Mouse (Mus musculus) cerebellum, adult 11-12 months (tissue): ENCODE measurements around the gene Hist1h3d.
"Not testable (repeated sequence)": the region's sequence is repeated elsewhere in the genome, so short reads cannot be mapped to it uniquely, and the experiment has no call there.

ENCODE experiments used
- DNase-seq: peaks from one replicate; pipeline ENCODE4 v3.0.0; 2022

Gene Hist1h3d

GRCm38 (mm10) chr13:23542999-23543607 is 32.5 kb upstream of the Hist1h3d start, which contains the start of gene Hist1h2bh:
Hist1h2bh (minus strand) TSS chr13:23543392.
- peak; percentile 51 for DNase-seq

- DNase-seq = peak; percentile 76
These were observed 31.4 kb upstream of the Hist1h3d start, which contains the start of gene Hist1h3f for GRCm38 (mm10) chr13:23543965-23544786. Hist1h3f (plus strand) TSS chr13:23544052.

GRCm38 (mm10) chr13:23544787-23545120 is 30.8 kb upstream of the Hist1h3d start:
- not testable (repeated sequence) for DNase-seq

- no peak for DNase-seq
These were observed 28.9 kb upstream of the Hist1h3d start for GRCm38 (mm10) chr13:23546694-23547093.

- DNase-seq = no peak
These were observed 24.8 kb upstream of the Hist1h3d start for GRCm38 (mm10) chr13:23550761-23551145.

GRCm38 (mm10) chr13:23551146-23551834 is 24.3 kb upstream of the Hist1h3d start, which contains the start of gene Hist1h4f:
Hist1h4f (minus strand) TSS chr13:23551648.
- peak; percentile 93 for DNase-seq

- DNase-seq = no peak
These were observed 23.3 kb upstream of the Hist1h3d start for GRCm38 (mm10) chr13:23551931-23552914.

GRCm38 (mm10) chr13:23552962-23553361 is 22.6 kb upstream of the Hist1h3d start, which contains the start of gene Hist1h1d:
Hist1h1d (plus strand) TSS chr13:23553262.
- DNase-seq = no peak

- DNase-seq = no peak
These were observed 21.2 kb upstream of the Hist1h3d start for GRCm38 (mm10) chr13:23554393-23554792.

GRCm38 (mm10) chr13:23554925-23555838 is 20.4 kb upstream of the Hist1h3d start:
- peak; percentile 77 for DNase-seq

GRCm38 (mm10) chr13:23555839-23556416 is 19.6 kb upstream of the Hist1h3d start:
- DNase-seq = peak; percentile 68

GRCm38 (mm10) chr13:23556906-23557305 is 18.7 kb upstream of the Hist1h3d start:
- DNase-seq = no peak

- DNase-seq = not testable (repeated sequence)
These were observed 14.9 kb upstream of the Hist1h3d start for GRCm38 (mm10) chr13:23560699-23561098.

GRCm38 (mm10) chr13:23561531-23561882 is 14.1 kb upstream of the Hist1h3d start:
- DNase-seq = not testable (repeated sequence)

- peak; percentile 93 for DNase-seq
These were observed 13.5 kb upstream of the Hist1h3d start, which contains the start of gene Hist1h3e for GRCm38 (mm10) chr13:23561883-23562659. Hist1h3e (minus strand) TSS chr13:23562369.

GRCm38 (mm10) chr13:23562699-23563462 is 12.7 kb upstream of the Hist1h3d start:
- DNase-seq = no peak

GRCm38 (mm10) chr13:23564482-23564881 is 11.1 kb upstream of the Hist1h3d start:
- no peak for DNase-seq

- DNase-seq = not testable (repeated sequence)
These were observed 5.1 kb upstream of the Hist1h3d start for GRCm38 (mm10) chr13:23570261-23571021.
